Mouse (Mus musculus): ENCODE results near the gene Hnrnpa1. TPM values are rescaled to one million over a fixed set of nuclear protein-coding genes. Genes with fewer than 3 reads are reported as not detected.

Gene Hnrnpa1
- polyA plus RNA-seq, 1 experiment from 2014 or later: 860 TPM

- Histone ChIP-seq H3K9ac (no peak overlapping the region), H3K4me1 (peaks cover 49% of the 10 kb centered on the region), H3K36me3 (peaks cover 41% of the 10 kb centered on the region), H3K27me3 (no peaks in the 10 kb centered on the region), H3K27ac (peak overlapping the region; percentile 93), H3K4me2 (no peak overlapping the region), H3K4me3 (no peak overlapping the region), H3K9me3 (no peaks in the 10 kb centered on the region)
- WGBS: 20% methylated on average over 5 of the region's 5 CpGs
- no peak for ATAC-seq (ENCODE audit: borderline replicate concordance, extremely low read depth, low FRiP score, low TSS enrichment)
These were observed 55.6 kb downstream of the Hnrnpa1 start for GRCm38 (mm10) chr15:103295851-103296250.

MicroRNA genes within 50 kb of the gene (microRNA counts, 519-probe panel; counts per million panel counts)
- 2,707 counts per million, percentile 68 among the panel's probes with 10 or more counts for microRNA mmu-miR-148b

Small RNA genes within 50 kb of the gene (microRNA-seq; reads per million reads assigned to microRNA genes)
- gene Mir148b: 195 reads per million, percentile 59 among the genes with 10 or more reads in this experiment

Other genes starting within 250 kb of the Hnrnpa1 start
- gene Hoxc8, start 249.8 kb upstream of the Hnrnpa1 start, polyA plus RNA-seq (2015; fragmentation: Nextera tagmentation; extraction: Ambion mirVana): 0.10 TPM in 1 of 2 replicates, not detected in the other
- gene Hoxc6, start 242.2 kb upstream of the Hnrnpa1 start, polyA plus RNA-seq (2015; fragmentation: Nextera tagmentation; extraction: Ambion mirVana): 0.20 and 0.26 TPM in 2 replicates
- 1.4 and 1.5 TPM in 2 replicates for gene Hoxc4, start 221.5 kb upstream of the Hnrnpa1 start, polyA plus RNA-seq (2015; fragmentation: Nextera tagmentation; extraction: Ambion mirVana)
- gene Smug1, start 73.3 kb upstream of the Hnrnpa1 start, polyA plus RNA-seq (2015; fragmentation: Nextera tagmentation; extraction: Ambion mirVana): 16.1 and 17.6 TPM in 2 replicates
- gene Cbx5, start 616 bp upstream of the Hnrnpa1 start, polyA plus RNA-seq (2015; fragmentation: Nextera tagmentation; extraction: Ambion mirVana): 115 and 117 TPM in 2 replicates
- 3.6 and 4.7 TPM in 2 replicates for gene Nfe2, start 18.0 kb downstream of the Hnrnpa1 start, polyA plus RNA-seq (2015; fragmentation: Nextera tagmentation; extraction: Ambion mirVana)
- gene Copz1, start 32.3 kb downstream of the Hnrnpa1 start, polyA plus RNA-seq (2015; fragmentation: Nextera tagmentation; extraction: Ambion mirVana): 287 and 293 TPM in 2 replicates
- gene Gpr84, start 70.2 kb downstream of the Hnrnpa1 start, polyA plus RNA-seq (2015; fragmentation: Nextera tagmentation; extraction: Ambion mirVana): 0.29 and 0.36 TPM in 2 replicates
- 7.7 and 9.0 TPM in 2 replicates for gene Zfp385a, start 99.7 kb downstream of the Hnrnpa1 start, polyA plus RNA-seq (2015; fragmentation: Nextera tagmentation; extraction: Ambion mirVana)
- gene Itga5, start 126.3 kb downstream of the Hnrnpa1 start, polyA plus RNA-seq (2015; fragmentation: Nextera tagmentation; extraction: Ambion mirVana): 39.6 and 42.7 TPM in 2 replicates
- gene Gtsf1, start 190.0 kb downstream of the Hnrnpa1 start, polyA plus RNA-seq (2015; fragmentation: Nextera tagmentation; extraction: Ambion mirVana): 0.22 and 0.24 TPM in 2 replicates
- not detected in 2 replicates for gene Gtsf2, start 208.0 kb downstream of the Hnrnpa1 start, polyA plus RNA-seq (2015; fragmentation: Nextera tagmentation; extraction: Ambion mirVana)
- 2.7 and 3.6 TPM in 2 replicates for gene Nckap1l, start 213.4 kb downstream of the Hnrnpa1 start, polyA plus RNA-seq (2015; fragmentation: Nextera tagmentation; extraction: Ambion mirVana)

Data from lung, embryonic 15.5 days (tissue).